Mouse (Mus musculus): ENCODE measurements around the gene Mrpl50.
"Not testable (repeated sequence)": the region's sequence is repeated elsewhere in the genome, so short reads cannot be mapped to it uniquely, and the experiment has no call there.

Mrpl50 gene

GRCm38 (mm10) chr4:49506386-49506785 lies 14.5 kb downstream of the Mrpl50 start, which contains the start of gene Baat:
Gene Baat (minus strand): TSS chr4:49506557.
- no peak for DNase-seq

- DNase-seq, result no peak
Measured at GRCm38 (mm10) chr4:49503563-49503962, 17.3 kb downstream of the Mrpl50 start.

GRCm38 (mm10) chr4:49485934-49486650 lies 34.8 kb downstream of the Mrpl50 start:
- not testable (repeated sequence) for DNase-seq

- no peak for DNase-seq
Measured at GRCm38 (mm10) chr4:49485442-49485841, 35.5 kb downstream of the Mrpl50 start.

- no peak for DNase-seq
Measured at GRCm38 (mm10) chr4:49480896-49481295, 40.0 kb downstream of the Mrpl50 start.

GRCm38 (mm10) chr4:49480104-49480760 lies 40.7 kb downstream of the Mrpl50 start:
- DNase-seq, result no peak

GRCm38 (mm10) chr4:49479035-49479434 lies 41.9 kb downstream of the Mrpl50 start:
- not testable (repeated sequence) for DNase-seq

- no peak for DNase-seq
Measured at GRCm38 (mm10) chr4:49478118-49478877, 42.6 kb downstream of the Mrpl50 start.

GRCm38 (mm10) chr4:49474583-49474982 lies 46.3 kb downstream of the Mrpl50 start:
- no peak for DNase-seq

GRCm38 (mm10) chr4:49473435-49474100 lies 47.3 kb downstream of the Mrpl50 start, which contains the start of gene Acnat1:
Gene Acnat1 (minus strand): TSS chr4:49473912.
- no peak for DNase-seq

- no peak for DNase-seq
Measured at GRCm38 (mm10) chr4:49469435-49470151, 51.3 kb downstream of the Mrpl50 start.

GRCm38 (mm10) chr4:49467360-49467759 lies 53.5 kb downstream of the Mrpl50 start:
- DNase-seq, result no peak

Measured in right cerebral cortex, postnatal 25 days (tissue).